Mouse (Mus musculus): ENCODE data around the gene Manba. TPM values are rescaled to one million over a fixed set of nuclear protein-coding genes. Genes with fewer than 3 reads are reported as not detected.

Manba gene
- polyA plus RNA-seq (2015; fragmentation: Nextera tagmentation; extraction: Ambion mirVana), result 6.6 and 7.2 TPM in 2 replicates

- Histone ChIP-seq H3K4me3 (ENCODE audit: low read depth, low read length) (peak within 1 kb of the TSS; percentile 77), H3K27ac (ENCODE audit: low read length) (no peak within 1 kb of the TSS), H3K4me1 (ENCODE audit: control insufficient read depth, low read depth, low read length) (peaks cover 5% of the 10 kb centered on the region), H3K9me3 (replicated peaks; ENCODE audit: control insufficient read depth, low read length) (no peaks in the 10 kb centered on the region), H3K27me3 (ENCODE audit: control insufficient read depth, insufficient read depth, low read depth, low read length) (no peaks in the 10 kb centered on the region), H3K4me2 (ENCODE audit: low read depth, low read length) (peak within 1 kb of the TSS; percentile 81), H3K9ac (ENCODE audit: low read depth, low read length) (peak within 1 kb of the TSS; percentile 68), H3K36me3 (ENCODE audit: control insufficient read depth, insufficient read depth) (no peaks in the 10 kb centered on the region)
- WGBS (ENCODE audit: insufficient replicate concordance), result 2% methylated on average over 48 of the region's 48 CpGs
- ATAC-seq (ENCODE audit: low read depth), result peak; percentile 89
Observed at GRCm38 (mm10) chr3:135485128-135485899, at the start of gene Manba. Manba (plus strand) TSS chr3:135485611.

- Histone ChIP-seq H3K27me3 (ENCODE audit: control insufficient read depth, insufficient read depth, low read depth, low read length) (no peaks in the 10 kb centered on the region), H3K4me2 (ENCODE audit: low read depth, low read length) (peak overlapping the region; percentile 76), H3K4me3 (ENCODE audit: low read depth, low read length) (peak overlapping the region; percentile 95), H3K27ac (ENCODE audit: low read length) (peak overlapping the region; percentile 63; the same call in 1 of the 2 replicates), H3K9ac (ENCODE audit: low read depth, low read length) (peak overlapping the region; percentile 70), H3K36me3 (ENCODE audit: control insufficient read depth, insufficient read depth) (no peaks in the 10 kb centered on the region; the same call in 1 of the 2 replicates), H3K4me1 (ENCODE audit: control insufficient read depth, low read depth, low read length) (peaks cover 9% of the 10 kb centered on the region), H3K9me3 (replicated peaks; ENCODE audit: control insufficient read depth, low read length) (no peaks in the 10 kb centered on the region)
- 61% methylated on average over 14 of the region's 14 CpGs for WGBS (ENCODE audit: insufficient replicate concordance)
- no peak for ATAC-seq (ENCODE audit: low read depth)
Observed at GRCm38 (mm10) chr3:135436901-135437616, 48.4 kb upstream of the Manba start.

- H3K4me3 ChIP-seq (ENCODE audit: low read depth, low read length), result peak within 1 kb of the TSS; percentile 95
Observed at GRCm38 (mm10) chr3:135437758-135438495, 47.5 kb upstream of the Manba start, which contains the start of gene Ube2d3. Ube2d3 (plus strand) TSS chr3:135438149.

GRCm38 (mm10) chr3:135438531-135438912 is 46.9 kb upstream of the Manba start:
- Histone ChIP-seq H3K27ac (ENCODE audit: low read length) (peak overlapping the region; percentile 100), H3K36me3 (ENCODE audit: control insufficient read depth, insufficient read depth) (no peaks in the 10 kb centered on the region; the same call in 1 of the 2 replicates), H3K4me1 (ENCODE audit: control insufficient read depth, low read depth, low read length) (peaks cover 14% of the 10 kb centered on the region), H3K9me3 (replicated peaks; ENCODE audit: control insufficient read depth, low read length) (no peaks in the 10 kb centered on the region), H3K4me2 (ENCODE audit: low read depth, low read length) (peak overlapping the region; percentile 58), H3K27me3 (ENCODE audit: control insufficient read depth, insufficient read depth, low read depth, low read length) (no peaks in the 10 kb centered on the region), H3K9ac (ENCODE audit: low read depth, low read length) (peak overlapping the region; percentile 99), H3K4me3 (ENCODE audit: low read depth, low read length) (peak overlapping the region; percentile 95)
- ATAC-seq (ENCODE audit: low read depth), result peak; percentile 60
- WGBS (ENCODE audit: insufficient replicate concordance), result under 1% methylated on average over 31 of the region's 50 CpGs

More at GRCm38 (mm10) chr3:135437758-135438495, 47.5 kb upstream of the Manba start, which contains the start of gene Ube2d3:
- Histone ChIP-seq H3K9me3 (replicated peaks; ENCODE audit: control insufficient read depth, low read length) (no peaks in the 10 kb centered on the region), H3K4me2 (ENCODE audit: low read depth, low read length) (peak within 1 kb of the TSS; percentile 76), H3K36me3 (ENCODE audit: control insufficient read depth, insufficient read depth) (no peaks in the 10 kb centered on the region; the same call in 1 of the 2 replicates), H3K9ac (ENCODE audit: low read depth, low read length) (peak within 1 kb of the TSS; percentile 99), H3K27me3 (ENCODE audit: control insufficient read depth, insufficient read depth, low read depth, low read length) (no peaks in the 10 kb centered on the region), H3K4me1 (ENCODE audit: control insufficient read depth, low read depth, low read length) (peaks cover 9% of the 10 kb centered on the region), H3K27ac (ENCODE audit: low read length) (peak within 1 kb of the TSS; percentile 100)
- WGBS (ENCODE audit: insufficient replicate concordance), result under 1% methylated on average over 56 of the region's 56 CpGs
- peak; percentile 76 for ATAC-seq (ENCODE audit: low read depth)

- WGBS (ENCODE audit: insufficient replicate concordance), result under 1% methylated on average over 58 of the region's 76 CpGs
- H3K9ac ChIP-seq (ENCODE audit: low read depth, low read length), result peak overlapping the region; percentile 99
- no peaks in the 10 kb centered on the region for H3K27me3 ChIP-seq (ENCODE audit: control insufficient read depth, insufficient read depth, low read depth, low read length)
- peak; percentile 63 for ATAC-seq (ENCODE audit: low read depth)
- peak overlapping the region; percentile 100 for H3K27ac ChIP-seq (ENCODE audit: low read length)
- H3K36me3 ChIP-seq (ENCODE audit: control insufficient read depth, insufficient read depth), result no peaks in the 10 kb centered on the region; the same call in 1 of the 2 replicates
- H3K9me3 ChIP-seq (replicated peaks; ENCODE audit: control insufficient read depth, low read length), result no peaks in the 10 kb centered on the region
- H3K4me2 ChIP-seq (ENCODE audit: low read depth, low read length), result peak overlapping the region; percentile 58
- peak overlapping the region; percentile 95 for H3K4me3 ChIP-seq (ENCODE audit: low read depth, low read length)
- peaks cover 14% of the 10 kb centered on the region for H3K4me1 ChIP-seq (ENCODE audit: control insufficient read depth, low read depth, low read length)
Observed at GRCm38 (mm10) chr3:135438913-135439531, 46.4 kb upstream of the Manba start.

- H3K4me3 ChIP-seq (ENCODE audit: low read depth, low read length), result peak overlapping the region; percentile 95
- no peaks in the 10 kb centered on the region for H3K27me3 ChIP-seq (ENCODE audit: control insufficient read depth, insufficient read depth, low read depth, low read length)
- H3K36me3 ChIP-seq (ENCODE audit: control insufficient read depth, insufficient read depth), result no peaks in the 10 kb centered on the region; the same call in 1 of the 2 replicates
- no peak for ATAC-seq (ENCODE audit: low read depth)
- peak overlapping the region; percentile 58 for H3K4me2 ChIP-seq (ENCODE audit: low read depth, low read length)
- H3K4me1 ChIP-seq (ENCODE audit: control insufficient read depth, low read depth, low read length), result peaks cover 14% of the 10 kb centered on the region
- H3K9ac ChIP-seq (ENCODE audit: low read depth, low read length), result peak overlapping the region; percentile 99
- peak overlapping the region; percentile 100 for H3K27ac ChIP-seq (ENCODE audit: low read length)
- no peaks in the 10 kb centered on the region for H3K9me3 ChIP-seq (replicated peaks; ENCODE audit: control insufficient read depth, low read length)
- 1% methylated on average over 15 of the region's 15 CpGs for WGBS (ENCODE audit: insufficient replicate concordance)
Observed at GRCm38 (mm10) chr3:135439651-135440050, 45.8 kb upstream of the Manba start.

- Histone ChIP-seq H3K9ac (ENCODE audit: low read depth, low read length) (peak overlapping the region; percentile 99), H3K9me3 (replicated peaks; ENCODE audit: control insufficient read depth, low read length) (no peaks in the 10 kb centered on the region), H3K4me1 (ENCODE audit: control insufficient read depth, low read depth, low read length) (peaks cover 14% of the 10 kb centered on the region), H3K4me2 (ENCODE audit: low read depth, low read length) (peak overlapping the region; percentile 58), H3K27me3 (ENCODE audit: control insufficient read depth, insufficient read depth, low read depth, low read length) (no peaks in the 10 kb centered on the region), H3K4me3 (ENCODE audit: low read depth, low read length) (peak overlapping the region; percentile 95), H3K36me3 (ENCODE audit: control insufficient read depth, insufficient read depth) (no peaks in the 10 kb centered on the region; the same call in 1 of the 2 replicates), H3K27ac (ENCODE audit: low read length) (peak overlapping the region; percentile 100)
- no peak for ATAC-seq (ENCODE audit: low read depth)
- WGBS (ENCODE audit: insufficient replicate concordance), result 4% methylated on average over 7 of the region's 7 CpGs
Observed at GRCm38 (mm10) chr3:135440221-135440620, 45.2 kb upstream of the Manba start.

- peak overlapping the region; percentile 100 for H3K27ac ChIP-seq (ENCODE audit: low read length)
- no peaks in the 10 kb centered on the region for H3K9me3 ChIP-seq (replicated peaks; ENCODE audit: control insufficient read depth, low read length)
- peak overlapping the region; percentile 95 for H3K4me3 ChIP-seq (ENCODE audit: low read depth, low read length)
- no peak for ATAC-seq (ENCODE audit: low read depth)
- WGBS (ENCODE audit: insufficient replicate concordance), result 22% methylated on average over 10 of the region's 10 CpGs
- H3K36me3 ChIP-seq (ENCODE audit: control insufficient read depth, insufficient read depth), result no peaks in the 10 kb centered on the region; the same call in 1 of the 2 replicates
- H3K9ac ChIP-seq (ENCODE audit: low read depth, low read length), result peak overlapping the region; percentile 99
- peak overlapping the region; percentile 58 for H3K4me2 ChIP-seq (ENCODE audit: low read depth, low read length)
- H3K27me3 ChIP-seq (ENCODE audit: control insufficient read depth, insufficient read depth, low read depth, low read length), result no peaks in the 10 kb centered on the region
- peaks cover 14% of the 10 kb centered on the region for H3K4me1 ChIP-seq (ENCODE audit: control insufficient read depth, low read depth, low read length)
Observed at GRCm38 (mm10) chr3:135440621-135441020, 44.8 kb upstream of the Manba start.

Data from liver, embryonic 16.5 days (tissue).